Mouse (Mus musculus) kidney, postnatal 0 days (tissue): ENCODE results near the gene Mrps24. TPM values are rescaled to one million over a fixed set of nuclear protein-coding genes. Genes with fewer than 3 reads are reported as not detected.

Source experiments
- ATAC-seq: fragments of 200-750 bp; cut with Nextera tagmentation; replicated peaks from 2 replicates; pipeline ENCODE4 v1.8.0; 2017; ENCODE audit warnings: low read depth, moderate number of reproducible peaks, moderate TSS enrichment, moderate library complexity; ENCODE audit not compliant: low FRiP score
- DNase-seq: peaks from one replicate; pipeline ENCODE4 v3.0.0-alpha.2; 2016; ENCODE audit warnings: low spot score
- H3K27ac ChIP-seq: fragments of 300-500 bp; sonication (generic); 2 replicates; pipeline ENCODE4 v1.5.1; 2014; ENCODE audit warnings: mild to moderate bottlenecking
- H3K27me3 ChIP-seq: fragments of 300-500 bp; sonication (generic); 2 replicates; pipeline ENCODE4 v1.6.1; 2014; ENCODE audit warnings: low read length, mixed read lengths; ENCODE audit not compliant: insufficient read depth
- H3K36me3 ChIP-seq: fragments of 300-500 bp; sonication (generic); 2 replicates; pipeline ENCODE4 v1.6.1; 2014; ENCODE audit warnings: low read length, mixed read lengths; ENCODE audit not compliant: insufficient read depth
- H3K4me1 ChIP-seq: fragments of 300-500 bp; sonication (generic); replicated peaks from 2 replicates; pipeline ENCODE4 v1.6.1; 2014; ENCODE audit warnings: antibody characterized with exemption, low read length, mixed read lengths; ENCODE audit not compliant: insufficient read depth
- H3K4me2 ChIP-seq: fragments of 300-500 bp; sonication (generic); 2 replicates; pipeline ENCODE4 v1.6.1; 2014; ENCODE audit warnings: mild to moderate bottlenecking, low read length, moderate library complexity, mixed read lengths
- H3K4me3 ChIP-seq: fragments of 300-500 bp; sonication (generic); replicated peaks from 2 replicates; pipeline ENCODE4 v1.5.1; 2014; ENCODE audit warnings: low read depth, low read length
- H3K9ac ChIP-seq: fragments of 300-500 bp; sonication (generic); 2 replicates; pipeline ENCODE4 v1.6.1; 2014; ENCODE audit warnings: low read depth, low read length
- H3K9me3 ChIP-seq: fragments of 300-500 bp; sonication (generic); replicated peaks from 2 replicates; pipeline ENCODE4 v1.6.1; 2016; ENCODE audit warnings: low read length, inconsistent platforms, mixed read lengths
- CTCF ChIP-seq: IDR thresholded peaks from 2 replicates; pipeline ENCODE4 v1.5.1; 2016; ENCODE audit warnings: antibody characterized with exemption, low read depth, mild to moderate bottlenecking, moderate library complexity
- WGBS: fragments of 180-500 bp; shearing (Covaris S2); extraction: QIAGEN DNeasy Blood & Tissue Kit; methylation state at CpG from one replicate; pipeline ENCODE4 v1.1.7; 2014; 5-methylcytosine and 5-hydroxymethylcytosine counted together
- polyA plus RNA-seq: library from polyadenylated mRNA; unstranded; fragments of >200 nt; fragmentation: Nextera tagmentation; extraction: Ambion mirVana; gene quantifications from 2 replicates; pipeline ENCODE4 v1.2.1, GENCODE M21; 2015

Gene Mrps24
- polyA plus RNA-seq, 1 experiment from 2014 or later: 279 TPM

- Histone ChIP-seq H3K27me3 (no peaks in the 10 kb centered on the region), H3K9me3 (no peaks in the 10 kb centered on the region), H3K27ac (no peak overlapping the region), H3K36me3 (0 out of 2 replicates have a peak, but pooled peaks cover 2% of the 10 kb centered on the region), H3K4me2 (no peak overlapping the region), H3K4me3 (no peak overlapping the region), H3K9ac (no peak overlapping the region), H3K4me1 (0 out of 2 replicates have a peak, but pooled peaks cover 4% of the 10 kb centered on the region)
- ATAC-seq (no peak), DNase-seq (no peak)
- WGBS: 80% methylated on average over 5 of the region's 5 CpGs
- TF ChIP-seq CTCF: no peak
Measured at GRCm38 (mm10) chr11:5702271-5702956, 13.1 kb downstream of the Mrps24 start.

GRCm38 (mm10) chr11:5701821-5702220 lies 13.7 kb downstream of the Mrps24 start:
- Histone ChIP-seq H3K27ac (no peak overlapping the region), H3K36me3 (0 out of 2 replicates have a peak, but pooled peaks cover 2% of the 10 kb centered on the region), H3K4me1 (0 out of 2 replicates have a peak, but pooled peaks cover 4% of the 10 kb centered on the region), H3K9me3 (no peaks in the 10 kb centered on the region), H3K4me2 (no peak overlapping the region), H3K27me3 (no peaks in the 10 kb centered on the region), H3K9ac (no peak overlapping the region), H3K4me3 (no peak overlapping the region)
- no peak for ATAC-seq
- no peak for TF ChIP-seq CTCF
- 90% methylated on average over 1 of the region's 1 CpGs for WGBS
- DNase-seq: no peak

GRCm38 (mm10) chr11:5701300-5701699 lies 14.2 kb downstream of the Mrps24 start:
- TF ChIP-seq CTCF: no peak
- Histone ChIP-seq H3K4me3 (no peak overlapping the region), H3K9me3 (no peaks in the 10 kb centered on the region), H3K4me1 (0 out of 2 replicates have a peak, but pooled peaks cover 4% of the 10 kb centered on the region), H3K4me2 (no peak overlapping the region), H3K27ac (no peak overlapping the region), H3K36me3 (0 out of 2 replicates have a peak, but pooled peaks cover 2% of the 10 kb centered on the region), H3K9ac (no peak overlapping the region), H3K27me3 (no peaks in the 10 kb centered on the region)
- DNase-seq (no peak), ATAC-seq (no peak)
- 78% methylated on average over 2 of the region's 2 CpGs for WGBS

GRCm38 (mm10) chr11:5700808-5701207 lies 14.7 kb downstream of the Mrps24 start:
- H3K27me3 ChIP-seq: no peaks in the 10 kb centered on the region
- no peaks in the 10 kb centered on the region for H3K4me1 ChIP-seq
- H3K9me3 ChIP-seq: no peaks in the 10 kb centered on the region
- H3K36me3 ChIP-seq: 0 out of 2 replicates have a peak, but pooled peaks cover 2% of the 10 kb centered on the region
- no peak for TF ChIP-seq CTCF
- WGBS: 77% methylated on average over 7 of the region's 7 CpGs
- DNase-seq: no peak
- no peak for ATAC-seq
- H3K4me3 ChIP-seq: no peak overlapping the region
- H3K4me2 ChIP-seq: no peak overlapping the region
- no peak overlapping the region for H3K27ac ChIP-seq
- no peak overlapping the region for H3K9ac ChIP-seq

- whole genome bisulfite sequencing: 38% methylated on average over 7 of the region's 7 CpGs
- Histone ChIP-seq H3K4me3 (no peak overlapping the region), H3K9me3 (no peaks in the 10 kb centered on the region), H3K27ac (no peak overlapping the region), H3K4me1 (no peaks in the 10 kb centered on the region), H3K36me3 (no peaks in the 10 kb centered on the region), H3K9ac (no peak overlapping the region), H3K27me3 (no peaks in the 10 kb centered on the region), H3K4me2 (no peak overlapping the region)
- DNase-seq (peak; percentile 82), ATAC-seq (no peak)
- TF ChIP-seq CTCF: peak; percentile 79
Measured at GRCm38 (mm10) chr11:5691775-5692174, 23.7 kb downstream of the Mrps24 start.

GRCm38 (mm10) chr11:5684283-5684682 lies 31.2 kb downstream of the Mrps24 start:
- no peak for TF ChIP-seq CTCF
- no peak overlapping the region for H3K27ac ChIP-seq
- H3K9ac ChIP-seq: no peak overlapping the region
- H3K27me3 ChIP-seq: no peaks in the 10 kb centered on the region
- DNase-seq (no peak), ATAC-seq (no peak)
- no peaks in the 10 kb centered on the region for H3K4me1 ChIP-seq
- no peaks in the 10 kb centered on the region for H3K9me3 ChIP-seq
- no peak overlapping the region for H3K4me2 ChIP-seq
- H3K4me3 ChIP-seq: no peak overlapping the region
- 32% methylated on average over 7 of the region's 7 CpGs for WGBS
- no peaks in the 10 kb centered on the region for H3K36me3 ChIP-seq
